Comparison of ENCODE assay signal across 9 mouse cellular contexts in genomic region chr5:41706777-41707114, GRCm38 (mm10). TPM values are rescaled to one million over a fixed set of nuclear protein-coding genes. Genes with fewer than 3 reads are reported as not detected.
DNase-seq lines count a peak whose midpoint lies in the region; ATAC-seq and TF ChIP-seq lines count a peak whose summit lies in the region.
"Had no signal": no experiment of that assay in that cellular context is flagged by ENCODE, and none has a peak within 500 bp of the region (broad histone marks: within the 10 kb centered on the region; RNA-seq: fewer than 3 reads in every experiment).

No protein-coding gene starts in this region.

- no peaks in the 10 kb centered on the region for H3K9me3 ChIP-seq in heart, embryonic 11.5 days (replicated peaks; ENCODE audit: control insufficient read depth, low read length)
- no peaks in the 10 kb centered on the region for H3K9me3 ChIP-seq in CH12.LX (replicated peaks; ENCODE audit: low read length)
- no peaks in the 10 kb centered on the region for H3K9me3 ChIP-seq in forebrain, embryonic 14.5 days (replicated peaks; ENCODE audit: control insufficient read depth, low read length)
- H3K9me3 ChIP-seq in liver, embryonic 15.5 days (replicated peaks), result no peaks in the 10 kb centered on the region

- TF ChIP-seq RAD21 in CH12.LX (IDR thresholded peaks at IDR 0.05; ENCODE audit: low read depth, low read length), result no peak

- in situ Hi-C loops in CH12.LX (cut with MboI; ENCODE audit: low pct_ligation_motif_present, low pct_unique_long_range_greater_than_20kb, low sequenced_read_pairs), result no loop called here

- H3K79me2 ChIP-seq in CH12.LX (replicated peaks; ENCODE audit: control insufficient read depth, extremely low read depth, insufficient read depth, poor library complexity, severe bottlenecking), result peaks cover 7% of the 10 kb centered on the region; the same call in 1 of the 2 replicates

- H3K4me1 ChIP-seq in heart, embryonic 11.5 days (ENCODE audit: control insufficient read depth, insufficient read depth, low read length), result no peaks in the 10 kb centered on the region
- peaks cover 0 to 13% of the 10 kb centered on the region in 2 experiments; a peak in 2 of 4 replicates for H3K4me1 ChIP-seq in CH12.LX (ENCODE audit: control insufficient read depth in 1 of 2, insufficient read depth in 2 of 2)
- peaks cover 6% of the 10 kb centered on the region; the same call in 1 of the 2 replicates for H3K4me1 ChIP-seq in forebrain, embryonic 14.5 days (ENCODE audit: control insufficient read depth, insufficient read depth, low read length)
- peaks cover 11% of the 10 kb centered on the region for H3K4me1 ChIP-seq in liver, embryonic 15.5 days (replicated peaks)

- no peak for TF ChIP-seq CTCF in CH12.LX (conservative IDR thresholded peaks at IDR 0.05 in 1 of 2, IDR thresholded peaks at IDR 0.05 in 1 of 2; ENCODE audit: low read depth in 2 of 2, low read length in 2 of 2)

- H3K4me3 ChIP-seq in heart, embryonic 11.5 days (ENCODE audit: low read depth, low read length), result peak overlapping the region; percentile 94
- peak overlapping the region; percentile 72 to 95 (median 83) for H3K4me3 ChIP-seq in CH12.LX (replicated peaks in 1 of 3; ENCODE audit: low read depth in 2 of 3, low read length in 2 of 3, poor library complexity in 1 of 3)
- H3K4me3 ChIP-seq in forebrain, embryonic 14.5 days (ENCODE audit: low read depth, low read length), result peak overlapping the region; percentile 97
- H3K4me3 ChIP-seq in liver, embryonic 15.5 days (replicated peaks), result peak overlapping the region; percentile 96

- no peak for TF ChIP-seq POLR2A in CH12.LX (IDR thresholded peaks at IDR 0.05; ENCODE audit: low read depth, low read length)

- no peak for DNase-seq in heart, postnatal 36 days
- DNase-seq in CH12.LX (ENCODE audit: extremely low read depth), result no peak
- no peak for DNase-seq in forebrain, embryonic 14.5 days (ENCODE audit: low spot score)
- DNase-seq in urinary bladder, postnatal 14 days (ENCODE audit: low spot score), result no peak
- no peak for DNase-seq in layer of hippocampus, adult 9-11 months
- DNase-seq in Muller cell, postnatal 12 days (ENCODE audit: inconsistent ontology term), result no peak

- H3K9ac ChIP-seq in heart, embryonic 11.5 days (ENCODE audit: low read depth, low read length), result peak overlapping the region; percentile 91; the same call in 1 of the 2 replicates
- peak overlapping the region; percentile 76 for H3K9ac ChIP-seq in CH12.LX (ENCODE audit: insufficient read depth, low read depth)
- H3K9ac ChIP-seq in forebrain, embryonic 14.5 days (ENCODE audit: low read length), result peak overlapping the region; percentile 96
- H3K9ac ChIP-seq in liver, embryonic 15.5 days, result peak overlapping the region; percentile 85

- dilution Hi-C loops in CH12.LX (cut with MboI; ENCODE audit: extremely low pct_ligation_motif_present, extremely low pct_unique_long_range_greater_than_20kb, low sequenced_read_pairs), result no loop called here

- H3K27ac ChIP-seq in heart, embryonic 11.5 days (ENCODE audit: low read depth, low read length), result no peak overlapping the region
- H3K27ac ChIP-seq in CH12.LX (ENCODE audit: insufficient read depth, low read depth), result peak overlapping the region; percentile 19
- no peak overlapping the region for H3K27ac ChIP-seq in forebrain, embryonic 14.5 days (ENCODE audit: low read depth, low read length)
- H3K27ac ChIP-seq in liver, embryonic 15.5 days (replicated peaks), result no peak overlapping the region

- WGBS in heart, embryonic 11.5 days (ENCODE audit: insufficient replicate concordance), result 6% methylated on average over 9 of the region's 9 CpGs
- WGBS in forebrain, embryonic 14.5 days, result 5% methylated on average over 9 of the region's 9 CpGs
- WGBS in liver, embryonic 15.5 days (ENCODE audit: insufficient replicate concordance), result 7% methylated on average over 9 of the region's 9 CpGs

- intact Hi-C loops in heart, postnatal 36 days (cut with DNase I), result loop anchor here (5.0 kb wide), 1 partner anchor 136 kb away; the partner anchor contains the start of gene Bod1l

- no peak for TF ChIP-seq EP300 in CH12.LX (IDR thresholded peaks at IDR 0.05; ENCODE audit: low read length)

- ATAC-seq in heart, embryonic 11.5 days (replicated peaks; ENCODE audit: insufficient number of reproducible peaks, low FRiP score, low TSS enrichment), result no peak
- no peak for ATAC-seq in forebrain, embryonic 14.5 days
- no peak for ATAC-seq in liver, embryonic 15.5 days (ENCODE audit: insufficient read depth)

- no peaks in the 10 kb centered on the region for H3K27me3 ChIP-seq in heart, embryonic 11.5 days (ENCODE audit: control insufficient read depth, insufficient read depth, low read length)
- H3K27me3 ChIP-seq in CH12.LX (replicated peaks), result no peaks in the 10 kb centered on the region
- H3K27me3 ChIP-seq in forebrain, embryonic 14.5 days (replicated peaks; ENCODE audit: control insufficient read depth, insufficient read depth, low read length), result no peaks in the 10 kb centered on the region
- H3K27me3 ChIP-seq in liver, embryonic 15.5 days, result no peaks in the 10 kb centered on the region

- H3K4me2 ChIP-seq in heart, embryonic 11.5 days, result peak overlapping the region; percentile 98
- H3K4me2 ChIP-seq in CH12.LX (ENCODE audit: insufficient read depth, low read depth, poor library complexity, severe bottlenecking), result peak overlapping the region; percentile 1; the same call in 1 of the 2 replicates
- peak overlapping the region; percentile 94 for H3K4me2 ChIP-seq in forebrain, embryonic 14.5 days (ENCODE audit: low read length)
- H3K4me2 ChIP-seq in liver, embryonic 15.5 days, result peak overlapping the region; percentile 94

- H3K36me3 ChIP-seq in heart, embryonic 11.5 days (ENCODE audit: control insufficient read depth, insufficient read depth, low read length), result no peaks in the 10 kb centered on the region
- H3K36me3 ChIP-seq in CH12.LX (replicated peaks in 1 of 2; ENCODE audit: control insufficient read depth in 1 of 2, insufficient read depth in 1 of 2, low read length in 1 of 2), result peaks cover 0 to 2% of the 10 kb centered on the region in 2 experiments
- H3K36me3 ChIP-seq in forebrain, embryonic 14.5 days (ENCODE audit: control insufficient read depth, insufficient read depth, low read length), result no peaks in the 10 kb centered on the region
- H3K36me3 ChIP-seq in liver, embryonic 15.5 days (replicated peaks), result no peaks in the 10 kb centered on the region

TF ChIP-seq in CH12.LX, 34 proteins besides CTCF, POLR2A, EP300 and RAD21:
- no peak for TF ChIP-seq USF1 (IDR thresholded peaks at IDR 0.05; ENCODE audit: low read depth, low read length)
- no peak for TF ChIP-seq POLR2AphosphoS2 (IDR thresholded peaks at IDR 0.05; ENCODE audit: low read depth, low read length)
- no peak for TF ChIP-seq TBP (conservative IDR thresholded peaks at IDR 0.05; ENCODE audit: low read depth, low read length)
- no peak for TF ChIP-seq PAX5 (IDR thresholded peaks at IDR 0.05; ENCODE audit: low read length)
- TF ChIP-seq ZKSCAN1 (IDR thresholded peaks at IDR 0.05; ENCODE audit: borderline replicate concordance, low read depth, low read length), result no peak
- TF ChIP-seq MXI1 (IDR thresholded peaks at IDR 0.05; ENCODE audit: low read depth, low read length), result peak; percentile 65; the same call in 1 of the 2 replicates
- TF ChIP-seq SMC3 (IDR thresholded peaks at IDR 0.05; ENCODE audit: low read depth, low read length), result no peak
- TF ChIP-seq ZNF384 (IDR thresholded peaks at IDR 0.05; ENCODE audit: low read depth, low read length), result peak; percentile 61
- no peak for TF ChIP-seq NELFE (IDR thresholded peaks at IDR 0.05; ENCODE audit: low read depth, low read length)
- peak; percentile 37; the same call in 1 of the 2 replicates for TF ChIP-seq HCFC1 (IDR thresholded peaks at IDR 0.05; ENCODE audit: low read depth, low read length)

RNA-seq across cellular contexts. Expression of gene Rab28, which starts 1.2 kb away (rescaled TPM):
- 38.7 and 43.2 TPM in 2 replicates for polyA plus RNA-seq in heart, embryonic 11.5 days (2014; fragmentation: Nextera tagmentation; extraction: Ambion mirVana)
- 10 to 100 TPM; 88.5 to 91.7 TPM for total RNA-seq in heart, postnatal 36 days (2021)
- total RNA-seq in CH12.LX (2012; rRNA removed), result 35.8 and 42.2 TPM in 2 replicates
- total RNA-seq in CH12.LX (2014; rRNA removed), result 90.6 and 94.8 TPM in 2 replicates
- 40.9 and 41.1 TPM in 2 replicates for polyA plus RNA-seq in CH12.LX (2012; ENCODE audit: insufficient read length, low read depth)
- polyA plus RNA-seq in forebrain, embryonic 14.5 days (2014; fragmentation: Nextera tagmentation; extraction: Ambion mirVana), result 78.3 and 79.0 TPM in 2 replicates
- 17.6 and 18.6 TPM in 2 replicates for polyA plus RNA-seq in liver, embryonic 15.5 days (2015; fragmentation: Nextera tagmentation; extraction: Ambion mirVana)

RNA-seq across cellular contexts. Expression of gene Nkx3-2, which starts 57.6 kb away (rescaled TPM):
- 0.13 TPM in 1 of 2 replicates, not detected in the other for polyA plus RNA-seq in heart, embryonic 11.5 days (2014; fragmentation: Nextera tagmentation; extraction: Ambion mirVana)
- total RNA-seq in heart, postnatal 36 days (2021), result not detected
- total RNA-seq in CH12.LX (2012; rRNA removed), result not detected in 2 replicates
- total RNA-seq in CH12.LX (2014; rRNA removed), result not detected in 2 replicates
- not detected in 2 replicates for polyA plus RNA-seq in CH12.LX (2012; ENCODE audit: insufficient read length, low read depth)
- not detected in 2 replicates for polyA plus RNA-seq in forebrain, embryonic 14.5 days (2014; fragmentation: Nextera tagmentation; extraction: Ambion mirVana)
- polyA plus RNA-seq in liver, embryonic 15.5 days (2015; fragmentation: Nextera tagmentation; extraction: Ambion mirVana), result not detected in 2 replicates
- total RNA-seq: common myeloid progenitor, adult 5-6 weeks had no signal

Comparison
In these comparisons a context has a peak if more than half of its experiments do, and no peak if none do; other contexts are left out.
1. H3K4me2 ChIP-seq: peak in every context shown above with its lines; median percentile 98 in heart, embryonic 11.5 days; 94 in forebrain, embryonic 14.5 days; 94 in liver, embryonic 15.5 days; 1 in CH12.LX.